Mouse (Mus musculus): ENCODE data around the gene Ripor3. TPM values are rescaled to one million over a fixed set of nuclear protein-coding genes. Genes with fewer than 3 reads are reported as not detected.
A peak's percentile ranks its signal among the peaks of the same experiment; 100 is the strongest.

Gene Ripor3
- polyA plus RNA-seq, 1 experiment: 0.13 TPM

GRCm38 (mm10) chr2:167948047-167948446 lies 62.4 kb downstream of the Ripor3 start:
- H3K4me3 ChIP-seq (replicated peaks): no peak overlapping the region
- no peaks in the 10 kb centered on the region for H3K9me3 ChIP-seq (ENCODE audit: control insufficient read depth, low read length)
- H3K4me1 ChIP-seq (ENCODE audit: control insufficient read depth): peaks cover 45% of the 10 kb centered on the region
- TF ChIP-seq GATA1 (IDR thresholded peaks at IDR 0.05; ENCODE audit: low read length) (no peak), TAL1 (IDR thresholded peaks at IDR 0.05; ENCODE audit: low read length) (no peak)
- H3K36me3 ChIP-seq (ENCODE audit: control insufficient read depth): no peaks in the 10 kb centered on the region; the same call in 1 of the 2 replicates
- no peaks in the 10 kb centered on the region for H3K27me3 ChIP-seq (ENCODE audit: control insufficient read depth)

- Histone ChIP-seq H3K9me3 (ENCODE audit: control insufficient read depth, low read length) (no peaks in the 10 kb centered on the region), H3K27me3 (ENCODE audit: control insufficient read depth) (no peaks in the 10 kb centered on the region), H3K36me3 (ENCODE audit: control insufficient read depth) (no peaks in the 10 kb centered on the region; the same call in 1 of the 2 replicates), H3K4me1 (ENCODE audit: control insufficient read depth) (peaks cover 53% of the 10 kb centered on the region), H3K4me3 (replicated peaks) (no peak overlapping the region)
- TF ChIP-seq TAL1 (IDR thresholded peaks at IDR 0.05; ENCODE audit: low read length) (no peak), GATA1 (IDR thresholded peaks at IDR 0.05; ENCODE audit: low read length) (no peak)
Observed at GRCm38 (mm10) chr2:167947251-167947650, 63.2 kb downstream of the Ripor3 start.

GRCm38 (mm10) chr2:167945451-167945850 lies 65.0 kb downstream of the Ripor3 start:
- H3K4me1 ChIP-seq (ENCODE audit: control insufficient read depth): peaks cover 65% of the 10 kb centered on the region
- no peak for TF ChIP-seq GATA1 (IDR thresholded peaks at IDR 0.05; ENCODE audit: low read length)
- no peak for TF ChIP-seq TAL1 (IDR thresholded peaks at IDR 0.05; ENCODE audit: low read length)
- H3K4me3 ChIP-seq (replicated peaks): no peak overlapping the region
- no peaks in the 10 kb centered on the region for H3K27me3 ChIP-seq (ENCODE audit: control insufficient read depth)
- H3K36me3 ChIP-seq (ENCODE audit: control insufficient read depth): no peaks in the 10 kb centered on the region; the same call in 1 of the 2 replicates
- no peaks in the 10 kb centered on the region for H3K9me3 ChIP-seq (ENCODE audit: control insufficient read depth, low read length)

DNA sequence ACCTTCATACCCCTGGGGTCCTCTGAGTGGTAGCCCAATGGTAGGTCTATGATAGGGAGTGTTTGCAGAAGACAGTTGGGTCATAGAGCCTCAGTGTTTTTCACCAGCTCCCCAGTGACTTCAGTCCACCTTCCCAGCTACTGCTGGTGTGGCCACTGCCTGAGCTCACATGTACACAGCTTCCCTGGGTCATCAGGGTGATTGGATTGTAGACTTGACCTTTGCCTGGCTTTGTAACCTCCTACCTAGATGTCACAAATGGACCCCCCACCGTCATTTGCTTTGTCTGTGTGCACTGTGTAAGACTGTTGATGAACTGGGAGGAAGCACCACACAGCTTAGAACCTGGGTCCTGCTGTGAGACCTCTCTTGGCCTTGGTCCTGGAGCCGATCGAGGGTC lies 66.2 kb downstream of the Ripor3 start:
- peaks cover 59% of the 10 kb centered on the region for H3K4me1 ChIP-seq (ENCODE audit: control insufficient read depth)
- H3K27me3 ChIP-seq (ENCODE audit: control insufficient read depth): no peaks in the 10 kb centered on the region
- no peak for TF ChIP-seq GATA1 (IDR thresholded peaks at IDR 0.05; ENCODE audit: low read length)
- TF ChIP-seq TAL1 (IDR thresholded peaks at IDR 0.05; ENCODE audit: low read length): no peak
- no peak overlapping the region for H3K4me3 ChIP-seq (replicated peaks)
- no peaks in the 10 kb centered on the region for H3K9me3 ChIP-seq (ENCODE audit: control insufficient read depth, low read length)
- H3K36me3 ChIP-seq (ENCODE audit: control insufficient read depth): peaks cover 2% of the 10 kb centered on the region

GRCm38 (mm10) chr2:167942926-167943633 lies 67.3 kb downstream of the Ripor3 start:
- H3K4me3 ChIP-seq (replicated peaks): no peak overlapping the region
- no peak for TF ChIP-seq TAL1 (IDR thresholded peaks at IDR 0.05; ENCODE audit: low read length)
- no peak for TF ChIP-seq GATA1 (IDR thresholded peaks at IDR 0.05; ENCODE audit: low read length)
- H3K27me3 ChIP-seq (ENCODE audit: control insufficient read depth): no peaks in the 10 kb centered on the region
- no peaks in the 10 kb centered on the region for H3K9me3 ChIP-seq (ENCODE audit: control insufficient read depth, low read length)
- peaks cover 5% of the 10 kb centered on the region for H3K36me3 ChIP-seq (ENCODE audit: control insufficient read depth)
- peaks cover 49% of the 10 kb centered on the region for H3K4me1 ChIP-seq (ENCODE audit: control insufficient read depth)

DNA sequence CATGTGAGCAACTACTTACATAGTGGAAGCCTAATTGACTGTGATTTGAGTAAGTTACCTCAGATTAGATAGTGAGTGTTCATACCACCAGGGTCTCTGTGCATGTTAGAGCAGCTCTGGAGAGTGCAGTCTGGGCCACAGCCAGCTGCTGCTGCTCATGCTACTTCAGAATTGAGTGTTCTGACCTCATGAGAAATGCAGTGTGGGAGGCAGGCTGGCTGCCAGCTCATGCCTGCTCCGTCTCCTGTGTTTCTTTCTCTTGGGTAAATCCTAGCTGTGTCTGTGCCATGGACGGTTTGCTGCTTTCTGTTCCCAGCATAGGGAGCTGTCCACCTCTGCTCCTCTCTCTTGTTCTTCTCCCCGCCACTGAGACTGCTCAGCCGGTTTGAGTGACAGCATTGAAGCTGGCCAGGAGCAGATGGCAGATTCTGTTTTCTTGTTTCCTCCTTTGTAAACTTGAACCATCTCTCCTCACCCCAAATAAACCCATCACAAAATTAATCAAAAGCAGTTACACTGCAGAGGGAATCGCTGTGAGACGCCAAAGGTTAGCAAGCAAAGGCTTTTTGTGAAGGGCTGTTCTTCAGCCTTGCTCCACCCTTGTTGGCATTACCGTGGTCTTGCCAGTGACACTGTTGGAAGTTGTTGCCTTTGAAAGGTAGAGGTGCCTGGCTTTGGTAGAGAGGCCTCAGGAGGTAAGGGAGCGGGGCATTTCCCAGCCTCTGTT lies 68.1 kb downstream of the Ripor3 start:
- peaks cover 43% of the 10 kb centered on the region for H3K4me1 ChIP-seq (ENCODE audit: control insufficient read depth)
- TF ChIP-seq GATA1 (IDR thresholded peaks at IDR 0.05; ENCODE audit: low read length) (no peak), TAL1 (IDR thresholded peaks at IDR 0.05; ENCODE audit: low read length) (0 out of 3 replicates have a peak, but pooled peaks have one; percentile 2)
- peaks cover 6% of the 10 kb centered on the region for H3K36me3 ChIP-seq (ENCODE audit: control insufficient read depth)
- H3K9me3 ChIP-seq (ENCODE audit: control insufficient read depth, low read length): no peaks in the 10 kb centered on the region
- no peaks in the 10 kb centered on the region for H3K27me3 ChIP-seq (ENCODE audit: control insufficient read depth)
- H3K4me3 ChIP-seq (replicated peaks): no peak overlapping the region

DNA sequence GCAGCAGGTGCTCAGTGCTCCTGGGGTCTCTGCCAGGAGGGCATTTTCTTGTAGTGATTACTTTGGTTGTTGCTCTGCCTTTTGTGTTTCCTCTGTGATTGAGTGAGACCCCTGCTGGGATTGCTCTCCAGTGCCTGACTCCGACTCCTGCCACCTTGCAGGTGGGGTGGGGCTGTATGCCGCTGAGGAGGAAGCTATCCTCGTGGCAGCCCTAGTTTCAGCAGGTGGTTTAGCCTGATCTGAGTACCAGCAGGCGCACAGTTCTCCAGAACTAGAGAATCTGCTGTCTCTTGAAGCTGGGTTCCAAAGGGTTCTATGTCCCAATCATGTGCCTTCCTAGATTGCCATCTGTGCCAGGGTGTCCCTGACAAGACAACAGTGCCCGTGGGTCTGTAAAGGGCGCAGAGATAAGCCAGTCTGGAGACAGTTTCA lies 68.7 kb downstream of the Ripor3 start:
- TF ChIP-seq TAL1 (IDR thresholded peaks at IDR 0.05; ENCODE audit: low read length): 0 out of 3 replicates have a peak, but pooled peaks have one; percentile 3
- no peak for TF ChIP-seq GATA1 (IDR thresholded peaks at IDR 0.05; ENCODE audit: low read length)
- peaks cover 41% of the 10 kb centered on the region for H3K4me1 ChIP-seq (ENCODE audit: control insufficient read depth)
- H3K27me3 ChIP-seq (ENCODE audit: control insufficient read depth): no peaks in the 10 kb centered on the region
- H3K36me3 ChIP-seq (ENCODE audit: control insufficient read depth): peaks cover 11% of the 10 kb centered on the region
- H3K4me3 ChIP-seq (replicated peaks): no peak overlapping the region
- H3K9me3 ChIP-seq (ENCODE audit: control insufficient read depth, low read length): no peaks in the 10 kb centered on the region

- peaks cover 39% of the 10 kb centered on the region for H3K4me1 ChIP-seq (ENCODE audit: control insufficient read depth)
- no peak overlapping the region for H3K4me3 ChIP-seq (replicated peaks)
- no peaks in the 10 kb centered on the region for H3K27me3 ChIP-seq (ENCODE audit: control insufficient read depth)
- no peaks in the 10 kb centered on the region for H3K9me3 ChIP-seq (ENCODE audit: control insufficient read depth, low read length)
- H3K36me3 ChIP-seq (ENCODE audit: control insufficient read depth): peaks cover 11% of the 10 kb centered on the region
- TF ChIP-seq GATA1 (IDR thresholded peaks at IDR 0.05; ENCODE audit: low read length): no peak
Observed at GRCm38 (mm10) chr2:167941320-167941719, 69.1 kb downstream of the Ripor3 start.

DNA sequence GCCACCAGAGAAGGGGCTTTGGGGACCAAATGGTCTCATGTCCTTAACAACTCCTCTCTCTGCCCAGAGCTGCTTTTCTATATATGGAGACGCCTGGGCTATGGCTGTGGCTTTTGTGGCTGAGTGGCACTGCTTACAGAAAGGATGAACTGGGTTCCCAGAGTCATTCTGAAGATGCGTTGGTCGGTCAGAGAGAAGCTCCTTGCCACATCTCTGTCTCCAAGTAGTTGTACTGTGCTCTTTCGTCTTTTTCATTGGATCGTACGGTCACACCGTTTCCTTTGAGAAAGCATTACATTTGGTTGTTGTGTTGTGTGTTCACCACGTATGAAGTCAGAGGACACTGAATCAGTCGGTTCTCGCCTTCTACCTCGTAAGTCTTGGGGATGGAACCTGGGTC lies 69.8 kb downstream of the Ripor3 start:
- no peak overlapping the region for H3K4me3 ChIP-seq (replicated peaks)
- no peaks in the 10 kb centered on the region for H3K9me3 ChIP-seq (ENCODE audit: control insufficient read depth, low read length)
- H3K27me3 ChIP-seq (ENCODE audit: control insufficient read depth): no peaks in the 10 kb centered on the region
- no peak for TF ChIP-seq TAL1 (IDR thresholded peaks at IDR 0.05; ENCODE audit: low read length)
- TF ChIP-seq GATA1 (IDR thresholded peaks at IDR 0.05; ENCODE audit: low read length): no peak
- peaks cover 11% of the 10 kb centered on the region for H3K36me3 ChIP-seq (ENCODE audit: control insufficient read depth)
- H3K4me1 ChIP-seq (ENCODE audit: control insufficient read depth): peaks cover 36% of the 10 kb centered on the region

Data from erythroblast, embryonic 14.5 days (primary cell).